Mouse (Mus musculus) CH12.LX (cell line): ENCODE data around the gene Itgam. TPM values are rescaled to one million over a fixed set of nuclear protein-coding genes. Genes with fewer than 3 reads are reported as not detected.
A peak's percentile ranks its signal among the peaks of the same experiment; 100 is the strongest.
"Not testable (repeated sequence)": the region's sequence is repeated elsewhere in the genome, so short reads cannot be mapped to it uniquely, and the experiment has no call there.

Source experiments
- DNase-seq: peaks from one replicate; pipeline ENCODE4 v3.0.0-alpha.2; 2013; ENCODE audit errors: extremely low read depth
- H3K27ac ChIP-seq: 2 replicates; pipeline ENCODE4 v1.5.1; 2012; ENCODE audit warnings: low read depth, mild to moderate bottlenecking, control low read depth, moderate library complexity; ENCODE audit not compliant: insufficient read depth
- H3K27me3 ChIP-seq: replicated peaks from 2 replicates; pipeline ENCODE3; 2012; ENCODE audit warnings: inconsistent platforms
- H3K36me3 ChIP-seq, 2 experiments: replicated peaks in 1 of 2; 2 replicates each; pipeline versions ENCODE3 to v1.6.1; 2012; ENCODE audit warnings: inconsistent platforms in 1 of 2, low read length in 1 of 2, mild to moderate bottlenecking in 1 of 2, mixed read lengths in 1 of 2, moderate library complexity in 1 of 2; ENCODE audit not compliant: control insufficient read depth in 1 of 2, insufficient read depth in 1 of 2
- H3K4me1 ChIP-seq, 2 experiments: 2 replicates each; pipeline ENCODE4 v1.6.1; 2012; ENCODE audit warnings: inconsistent platforms in 1 of 2, moderate library complexity in 1 of 2; ENCODE audit not compliant: insufficient read depth in 2 of 2, control insufficient read depth in 1 of 2
- H3K4me2 ChIP-seq: 2 replicates; pipeline ENCODE4 v1.6.1; 2012; ENCODE audit warnings: low read depth, mild to moderate bottlenecking, control low read depth; ENCODE audit not compliant: poor library complexity, insufficient read depth, severe bottlenecking
- H3K4me3 ChIP-seq, 3 experiments: fragments of 150-350 bp in 1 of 3; sonication (generic) in 1 of 3; replicated peaks in 1 of 3; 2 replicates each; pipeline versions ENCODE3 to v1.5.1; 2011 to 2012; ENCODE audit warnings: low read depth in 2 of 3, low read length in 2 of 3, mild to moderate bottlenecking in 2 of 3, moderate library complexity in 2 of 3, control low read depth in 1 of 3, improper control_type of control experiment in 1 of 3, inconsistent platforms in 1 of 3, mixed read lengths in 1 of 3; ENCODE audit not compliant: poor library complexity in 1 of 3
- H3K79me2 ChIP-seq: replicated peaks from 2 replicates; pipeline ENCODE4 v1.6.1; 2012; ENCODE audit warnings: mild to moderate bottlenecking, moderate library complexity; ENCODE audit not compliant: control insufficient read depth, poor library complexity, insufficient read depth, severe bottlenecking; ENCODE audit errors: extremely low read depth
- H3K9ac ChIP-seq: 2 replicates; pipeline ENCODE4 v1.6.1; 2012; ENCODE audit warnings: low read depth, mild to moderate bottlenecking, control low read depth, moderate library complexity; ENCODE audit not compliant: insufficient read depth
- H3K9me3 ChIP-seq: replicated peaks from 2 replicates; pipeline ENCODE3; 2012; ENCODE audit warnings: low read length, inconsistent platforms, mixed read lengths
- CHD2 ChIP-seq: IDR thresholded peaks from 2 replicates; pipeline ENCODE4 v1.6.1; 2011; ENCODE audit warnings: low read length, improper control_type of control experiment
- HCFC1 ChIP-seq: IDR thresholded peaks from 2 replicates; pipeline ENCODE4 v1.6.1; 2012; ENCODE audit warnings: low read depth, mild to moderate bottlenecking, inconsistent platforms, low read length, improper control_type of control experiment
- KAT2A ChIP-seq: IDR thresholded peaks from 2 replicates; pipeline ENCODE4 v1.6.1; 2012; ENCODE audit warnings: low read length, improper control_type of control experiment, inconsistent platforms; ENCODE audit not compliant: insufficient replicate concordance
- MAFK ChIP-seq: IDR thresholded peaks from 2 replicates; pipeline ENCODE4 v1.6.1; 2011; ENCODE audit warnings: low read length, improper control_type of control experiment; ENCODE audit not compliant: insufficient replicate concordance
- MXI1 ChIP-seq: IDR thresholded peaks from 2 replicates; pipeline ENCODE4 v1.6.1; 2011; ENCODE audit warnings: mild to moderate bottlenecking, low read depth, low read length, improper control_type of control experiment
- SMC3 ChIP-seq: IDR thresholded peaks from 2 replicates; pipeline ENCODE4 v1.6.1; 2011; ENCODE audit warnings: low read depth, low read length, improper control_type of control experiment
- TBP ChIP-seq: conservative IDR thresholded peaks from 2 replicates; pipeline ENCODE4 v1.6.1; 2011; ENCODE audit warnings: low read depth, low read length, improper control_type of control experiment
- ZMIZ1 ChIP-seq: IDR thresholded peaks from 2 replicates; pipeline ENCODE4 v1.6.1; 2012; ENCODE audit warnings: low read depth, mild to moderate bottlenecking, inconsistent platforms, low read length, improper control_type of control experiment
- dilution Hi-C: fragments of 300-500 bp; cut with MboI; formaldehyde crosslinking; loops from 2 replicates; pipeline ENCODE4 v1.14.3; 2020; ENCODE audit warnings: low sequenced_read_pairs; ENCODE audit not compliant: extremely low pct_unique_long_range_greater_than_20kb, extremely low pct_ligation_motif_present
- in situ Hi-C: fragments of 300-500 bp; cut with MboI; formaldehyde crosslinking; loops from 3 replicates; pipeline ENCODE4 v1.14.3; 2019; ENCODE audit warnings: low sequenced_read_pairs, low pct_ligation_motif_present, low pct_unique_long_range_greater_than_20kb, mixed read lengths
- polyA plus RNA-seq: library from polyadenylated mRNA; unstranded; fragments of >175 nt; gene quantifications from 2 replicates; pipeline ENCODE4 v1.2.1, GENCODE M21; 2012; ENCODE audit warnings: low read depth; ENCODE audit not compliant: insufficient read length
- total RNA-seq, 2 experiments: library from RNA; depleted of rRNA; stranded (reverse); fragments of 300-350 nt in 1 of 2; fragments of >200 nt in 1 of 2; gene quantifications; 2 replicates each; pipeline ENCODE4 v1.2.3; 2012 to 2014

Itgam gene
- total RNA-seq (2012; rRNA removed) = 0.13 TPM in 2 replicates
- 0.48 and 0.50 TPM in 2 replicates for total RNA-seq (2014; rRNA removed)
- polyA plus RNA-seq = 1.1 TPM in 2 replicates

- TF ChIP-seq TBP (no peak), MXI1 (no peak), ZMIZ1 (no peak), HCFC1 (no peak), SMC3 (no peak), MAFK (no peak), CHD2 (no peak)
- TF ChIP-seq, all 38 proteins: peak for 0
- DNase-seq = no peak
- Histone ChIP-seq H3K79me2 (no peaks in the 10 kb centered on the region), H3K4me3 (no peak within 1 kb of the TSS), H3K27me3 (peaks cover 5% of the 10 kb centered on the region), H3K9me3 (peaks cover 1% of the 10 kb centered on the region), H3K9ac (no peak within 1 kb of the TSS), H3K4me1 (peaks cover 8 to 39% of the 10 kb centered on the region in 2 experiments), H3K4me2 (0 out of 2 replicates have a peak within 1 kb of the TSS, but pooled peaks have one; percentile 44), H3K36me3 (no peaks in the 10 kb centered on the region), H3K27ac (no peak within 1 kb of the TSS)
- in situ Hi-C loops (no loop called here), dilution Hi-C loops (no loop called here)
Measured at GRCm38 (mm10) chr7:128062456-128062855, at the start of gene Itgam, which contains the start of gene Gm49368. Gene Itgam (plus strand): TSS chr7:128062640. Gene Gm49368 (plus strand): TSS chr7:128062683.

- in situ Hi-C loops = no loop called here
- Histone ChIP-seq H3K9ac (no peak overlapping the region), H3K27ac (no peak overlapping the region), H3K9me3 (no peaks in the 10 kb centered on the region), H3K4me1 (no peaks in the 10 kb centered on the region), H3K36me3 (no peaks in the 10 kb centered on the region), H3K4me3 (no peak overlapping the region), H3K27me3 (no peaks in the 10 kb centered on the region), H3K4me2 (no peak overlapping the region), H3K79me2 (no peaks in the 10 kb centered on the region)
- DNase-seq = no peak
- dilution Hi-C loops = no loop called here
- no peak for TF ChIP-seq KAT2A
- no peak for TF ChIP-seq HCFC1
Measured at GRCm38 (mm10) chr7:128013116-128013515, 49.3 kb upstream of the Itgam start.

DNA sequence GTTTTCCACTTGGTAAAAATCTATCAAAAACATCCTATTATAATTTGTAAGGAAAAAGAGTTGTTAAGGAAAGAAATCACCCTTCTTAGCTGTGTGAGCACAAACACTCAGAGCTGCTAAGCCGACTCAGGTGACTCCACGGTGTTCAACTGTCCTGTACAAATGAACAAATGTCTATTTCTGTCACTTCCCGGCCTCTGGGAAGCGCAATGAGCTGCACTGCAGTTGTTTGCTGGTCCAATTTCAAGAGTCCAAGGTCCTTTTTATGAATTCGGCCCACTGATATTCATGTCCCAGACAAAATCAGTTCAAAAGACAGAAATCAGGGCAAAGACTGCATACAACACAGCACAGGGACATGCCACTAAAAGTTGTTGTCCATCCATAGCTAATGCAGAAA lies 46.3 kb upstream of the Itgam start:
- DNase-seq, H3K36me3 ChIP-seq, dilution Hi-C loops, H3K4me3 ChIP-seq, H3K79me2 ChIP-seq, H3K27ac ChIP-seq, in situ Hi-C loops, H3K4me1 ChIP-seq, H3K27me3 ChIP-seq, H3K4me2 ChIP-seq, H3K9ac ChIP-seq, H3K9me3 ChIP-seq: not testable (repeated sequence)
